Mouse (Mus musculus) stomach, postnatal 0 days (tissue): ENCODE data around the gene Arrb1.

Experiments
- CTCF ChIP-seq: IDR thresholded peaks from 2 replicates; pipeline ENCODE4 v1.5.1; 2016; ENCODE audit warnings: antibody characterized with exemption, low read depth, mild to moderate bottlenecking, moderate library complexity
- EP300 ChIP-seq: optimal IDR thresholded peaks from 2 replicates; pipeline ENCODE3; 2016; ENCODE audit warnings: antibody characterized with exemption

DNA sequence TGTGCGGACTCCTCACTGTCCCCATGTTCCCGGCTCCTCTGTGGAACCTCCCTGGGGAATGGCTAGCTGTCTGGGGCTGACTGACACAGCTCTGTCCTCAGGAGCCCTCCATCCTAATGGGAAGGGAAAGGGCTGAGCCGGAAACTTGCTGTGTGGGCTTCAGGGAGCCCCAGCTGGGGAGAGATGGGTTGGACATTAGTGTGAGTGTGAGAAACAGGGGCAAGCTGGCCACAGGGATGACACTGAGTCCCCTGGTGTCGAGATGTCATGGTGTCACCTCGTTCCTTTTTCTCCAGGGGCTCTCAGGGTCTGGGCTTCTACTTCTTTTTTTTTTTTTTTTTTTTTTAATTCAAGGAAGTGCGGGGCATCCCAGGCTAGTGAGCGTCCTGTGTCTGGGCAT is 47.0 kb downstream of the Arrb1 start:
- TF ChIP-seq EP300 (no peak), CTCF (no peak)
